Mouse (Mus musculus) myocyte (in vitro differentiated cells): Measurements from ENCODE around the gene Frzb.

Experiments
- CEBPB ChIP-seq: IDR thresholded peaks from 2 replicates; pipeline ENCODE4 v1.6.1; 2011; ENCODE audit warnings: mild to moderate bottlenecking, moderate library complexity; ENCODE audit not compliant: poor library complexity, insufficient read depth, severe bottlenecking
- E2F4 ChIP-seq: IDR thresholded peaks from one replicate; pipeline ENCODE4 v1.6.1; 2011; ENCODE audit warnings: mild to moderate bottlenecking, control low read depth, moderate library complexity; ENCODE audit not compliant: insufficient read depth
- MAX ChIP-seq: IDR thresholded peaks from one replicate; pipeline ENCODE4 v1.6.1; 2011; ENCODE audit warnings: low read depth, mild to moderate bottlenecking, control low read depth
- MYOG ChIP-seq, 3 experiments: IDR thresholded peaks; one replicate each; pipeline ENCODE4 v1.6.1; 2011; ENCODE audit warnings: control low read depth in 2 of 3, low read depth in 2 of 3, mild to moderate bottlenecking in 2 of 3; ENCODE audit not compliant: insufficient read length in 2 of 3, control insufficient read depth in 1 of 3, insufficient read depth in 1 of 3
- POLR2A ChIP-seq: IDR thresholded peaks from one replicate; pipeline ENCODE4 v1.6.1; 2011; ENCODE audit warnings: low read depth, mild to moderate bottlenecking, control low read depth, moderate library complexity; ENCODE audit not compliant: insufficient read length
- POLR2AphosphoS2 ChIP-seq: IDR thresholded peaks from one replicate; pipeline ENCODE4 v1.6.1; 2011; ENCODE audit warnings: low read depth, control low read depth; ENCODE audit not compliant: insufficient read length
- TCF3 ChIP-seq: IDR thresholded peaks from one replicate; pipeline ENCODE4 v1.6.1; 2011; ENCODE audit warnings: low read depth, control low read depth; ENCODE audit not compliant: insufficient read length
- USF1 ChIP-seq: IDR thresholded peaks from one replicate; pipeline ENCODE4 v1.6.1; 2011; ENCODE audit warnings: low read depth, mild to moderate bottlenecking, control low read depth, moderate library complexity

GRCm38 (mm10) chr2:80445491-80445890, 1.9 kb downstream of the Frzb start:
- TF ChIP-seq CEBPB (no peak), POLR2A (no peak), POLR2AphosphoS2 (no peak), E2F4 (no peak), USF1 (no peak), TCF3 (no peak), MAX (no peak), MYOG (IDR thresholded peaks at IDR 0.05; ENCODE audit: control insufficient read depth in 1 of 3, insufficient read depth in 1 of 3, insufficient read length in 2 of 3, low read depth in 2 of 3) (no peak)
